Mouse (Mus musculus): ENCODE results near the gene Mrps27. TPM values are rescaled to one million over a fixed set of nuclear protein-coding genes. Genes with fewer than 3 reads are reported as not detected.

The Mrps27 gene
- polyA plus RNA-seq, 1 experiment from 2014 or later: 56.1 TPM

DNA sequence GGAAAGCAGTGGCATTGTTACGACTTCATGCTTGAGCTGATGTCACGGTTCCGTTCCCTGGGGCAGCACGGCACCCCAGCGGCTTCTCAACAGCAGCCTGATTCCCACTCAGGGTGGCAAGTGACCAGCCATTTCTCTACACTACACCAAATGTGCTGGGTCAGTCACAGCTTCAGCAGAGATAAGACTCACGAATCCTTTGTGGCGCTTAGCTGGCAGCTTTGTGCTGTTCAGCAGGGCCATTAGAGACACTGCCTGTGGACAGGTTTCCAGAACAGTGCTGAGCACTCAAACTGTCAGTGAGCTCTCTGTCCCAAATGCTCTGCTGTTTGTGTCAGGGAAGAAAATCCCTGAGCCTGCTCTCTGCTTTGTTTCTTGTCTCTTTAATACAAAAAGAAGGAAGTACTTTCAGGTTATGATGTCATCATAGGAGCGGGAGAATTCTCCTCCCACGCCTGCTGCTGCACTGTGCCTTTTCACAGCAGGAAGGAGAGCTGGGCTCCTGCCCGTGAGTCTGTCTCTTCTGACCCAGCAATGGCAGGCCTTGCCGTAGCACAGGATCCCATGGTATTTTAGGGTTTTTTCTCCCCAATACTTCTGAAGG, 68.0 kb downstream of the Mrps27 start:
- peak overlapping the region; percentile 28; the same call in 1 of the 2 replicates for H3K9ac ChIP-seq (ENCODE audit: low read length)
- ATAC-seq (ENCODE audit: insufficient read depth, low FRiP score): peak; percentile 41; the same call in 1 of the 2 replicates

DNA sequence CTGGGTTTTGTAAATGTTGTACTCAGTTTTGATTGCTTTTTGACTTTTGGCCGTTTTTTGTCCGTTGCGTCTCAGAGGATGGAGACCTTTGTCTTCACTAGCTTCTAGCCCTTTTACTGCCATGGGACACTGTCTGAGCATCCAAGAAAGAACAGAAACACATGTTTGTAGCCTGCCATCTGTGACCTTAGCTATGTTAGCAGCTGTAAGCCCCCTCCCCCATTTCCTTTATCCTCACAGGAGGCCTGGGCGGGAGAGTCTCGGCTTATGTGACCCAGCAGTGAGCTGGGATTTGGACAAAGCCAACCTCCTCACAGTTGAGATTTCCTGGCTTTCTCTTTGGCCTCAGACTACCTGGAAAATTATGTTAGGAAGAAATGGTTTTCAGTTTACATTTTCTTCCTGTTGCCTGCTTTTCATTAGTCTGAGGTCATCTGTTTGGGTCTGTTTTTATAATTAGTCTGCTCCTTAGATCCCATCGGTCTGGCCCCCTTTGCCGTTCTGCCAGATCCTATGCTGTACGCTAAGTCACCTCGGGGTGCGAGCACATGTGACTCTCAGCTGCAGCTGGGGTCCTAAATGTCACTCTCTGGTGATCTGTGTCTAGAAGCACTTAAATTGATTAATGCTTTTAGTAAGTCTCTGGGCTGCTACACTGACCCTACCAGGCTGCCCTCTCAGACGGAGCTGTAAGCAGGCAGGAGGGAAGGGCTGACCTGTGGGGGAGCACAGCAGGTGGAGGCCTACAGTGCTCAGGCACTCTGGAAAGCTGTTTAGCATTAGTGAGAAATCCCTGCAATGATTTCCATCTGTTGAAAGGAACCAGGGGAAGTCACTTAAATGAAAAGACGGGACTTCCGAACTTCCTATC, 69.1 kb downstream of the Mrps27 start:
- ATAC-seq (ENCODE audit: insufficient read depth, low FRiP score): no peak
- Histone ChIP-seq H3K4me3 (replicated peaks; ENCODE audit: low read length) (no peak overlapping the region), H3K4me2 (ENCODE audit: low read depth, low read length) (no peak overlapping the region), H3K4me1 (ENCODE audit: control insufficient read depth, insufficient read depth, low read length) (peaks cover 11% of the 10 kb centered on the region; the same call in 1 of the 2 replicates), H3K9ac (ENCODE audit: low read length) (no peak overlapping the region), H3K9me3 (replicated peaks; ENCODE audit: control insufficient read depth, low read length) (no peaks in the 10 kb centered on the region), H3K27ac (ENCODE audit: low read length) (no peak overlapping the region), H3K27me3 (ENCODE audit: control insufficient read depth, insufficient read depth, low read length) (no peaks in the 10 kb centered on the region), H3K36me3 (ENCODE audit: control insufficient read depth, insufficient read depth, low read length) (0 out of 2 replicates have a peak, but pooled peaks cover 4% of the 10 kb centered on the region)
- WGBS: 56% methylated on average over 13 of the region's 13 CpGs

More for the DNA sequence above, 68.0 kb downstream of the Mrps27 start:
- Histone ChIP-seq H3K4me3 (replicated peaks; ENCODE audit: low read length) (no peak overlapping the region), H3K9me3 (replicated peaks; ENCODE audit: control insufficient read depth, low read length) (no peaks in the 10 kb centered on the region), H3K4me2 (ENCODE audit: low read depth, low read length) (no peak overlapping the region; the same call in 1 of the 2 replicates), H3K27ac (ENCODE audit: low read length) (peak overlapping the region; percentile 65), H3K4me1 (ENCODE audit: control insufficient read depth, insufficient read depth, low read length) (peaks cover 11% of the 10 kb centered on the region; the same call in 1 of the 2 replicates), H3K27me3 (ENCODE audit: control insufficient read depth, insufficient read depth, low read length) (no peaks in the 10 kb centered on the region), H3K36me3 (ENCODE audit: control insufficient read depth, insufficient read depth, low read length) (0 out of 2 replicates have a peak, but pooled peaks cover 4% of the 10 kb centered on the region)
- WGBS: 61% methylated on average over 11 of the region's 11 CpGs

DNA sequence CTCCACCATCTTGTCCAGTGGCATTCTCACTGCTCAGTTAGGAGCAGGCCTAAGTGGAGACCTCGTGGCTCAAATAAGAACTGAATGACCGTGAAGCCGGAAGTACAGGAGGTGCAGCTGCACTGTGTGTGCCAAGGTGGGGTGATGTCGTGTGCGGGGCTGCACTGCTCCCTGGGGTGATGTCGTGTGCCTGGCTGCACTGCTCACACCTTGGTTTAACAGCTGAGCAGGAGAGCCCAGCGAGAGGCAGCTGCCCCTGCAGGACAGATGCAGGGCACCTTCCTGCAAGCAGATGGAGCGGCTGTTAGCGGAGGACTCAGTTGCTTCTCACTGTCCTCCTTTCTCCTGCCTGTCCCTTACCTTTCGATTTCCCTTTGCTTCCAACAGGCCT, 69.8 kb downstream of the Mrps27 start:
- no peak overlapping the region for H3K27ac ChIP-seq (ENCODE audit: low read length)
- peaks cover 11% of the 10 kb centered on the region; the same call in 1 of the 2 replicates for H3K4me1 ChIP-seq (ENCODE audit: control insufficient read depth, insufficient read depth, low read length)
- H3K9me3 ChIP-seq (replicated peaks; ENCODE audit: control insufficient read depth, low read length): no peaks in the 10 kb centered on the region
- WGBS: 53% methylated on average over 10 of the region's 10 CpGs
- no peak overlapping the region for H3K9ac ChIP-seq (ENCODE audit: low read length)
- H3K4me3 ChIP-seq (replicated peaks; ENCODE audit: low read length): no peak overlapping the region
- ATAC-seq (ENCODE audit: insufficient read depth, low FRiP score): no peak
- no peak overlapping the region for H3K4me2 ChIP-seq (ENCODE audit: low read depth, low read length)
- no peaks in the 10 kb centered on the region for H3K27me3 ChIP-seq (ENCODE audit: control insufficient read depth, insufficient read depth, low read length)
- H3K36me3 ChIP-seq (ENCODE audit: control insufficient read depth, insufficient read depth, low read length): 0 out of 2 replicates have a peak, but pooled peaks cover 4% of the 10 kb centered on the region

- Histone ChIP-seq H3K27ac (ENCODE audit: low read length) (no peak overlapping the region), H3K4me3 (replicated peaks; ENCODE audit: low read length) (no peak overlapping the region), H3K4me2 (ENCODE audit: low read depth, low read length) (no peak overlapping the region), H3K9me3 (replicated peaks; ENCODE audit: control insufficient read depth, low read length) (no peaks in the 10 kb centered on the region), H3K27me3 (ENCODE audit: control insufficient read depth, insufficient read depth, low read length) (no peaks in the 10 kb centered on the region), H3K4me1 (ENCODE audit: control insufficient read depth, insufficient read depth, low read length) (peaks cover 11% of the 10 kb centered on the region; the same call in 1 of the 2 replicates), H3K36me3 (ENCODE audit: control insufficient read depth, insufficient read depth, low read length) (0 out of 2 replicates have a peak, but pooled peaks cover 4% of the 10 kb centered on the region), H3K9ac (ENCODE audit: low read length) (no peak overlapping the region)
- ATAC-seq (ENCODE audit: insufficient read depth, low FRiP score): no peak
- WGBS: 75% methylated on average over 9 of the region's 9 CpGs
Observed at GRCm38 (mm10) chr13:99416601-99417000, 72.0 kb downstream of the Mrps27 start.

GRCm38 (mm10) chr13:99423581-99423980, 79.0 kb downstream of the Mrps27 start:
- no peaks in the 10 kb centered on the region for H3K27me3 ChIP-seq (ENCODE audit: control insufficient read depth, insufficient read depth, low read length)
- no peak overlapping the region for H3K4me2 ChIP-seq (ENCODE audit: low read depth, low read length)
- H3K27ac ChIP-seq (ENCODE audit: low read length): no peak overlapping the region
- no peak overlapping the region for H3K4me3 ChIP-seq (replicated peaks; ENCODE audit: low read length)
- H3K4me1 ChIP-seq (ENCODE audit: control insufficient read depth, insufficient read depth, low read length): no peaks in the 10 kb centered on the region
- H3K9ac ChIP-seq (ENCODE audit: low read length): no peak overlapping the region
- 0 out of 2 replicates have a peak, but pooled peaks cover 4% of the 10 kb centered on the region for H3K36me3 ChIP-seq (ENCODE audit: control insufficient read depth, insufficient read depth, low read length)
- ATAC-seq (ENCODE audit: insufficient read depth, low FRiP score): no peak
- WGBS: 77% methylated on average over 13 of the region's 13 CpGs
- no peaks in the 10 kb centered on the region for H3K9me3 ChIP-seq (replicated peaks; ENCODE audit: control insufficient read depth, low read length)

DNA sequence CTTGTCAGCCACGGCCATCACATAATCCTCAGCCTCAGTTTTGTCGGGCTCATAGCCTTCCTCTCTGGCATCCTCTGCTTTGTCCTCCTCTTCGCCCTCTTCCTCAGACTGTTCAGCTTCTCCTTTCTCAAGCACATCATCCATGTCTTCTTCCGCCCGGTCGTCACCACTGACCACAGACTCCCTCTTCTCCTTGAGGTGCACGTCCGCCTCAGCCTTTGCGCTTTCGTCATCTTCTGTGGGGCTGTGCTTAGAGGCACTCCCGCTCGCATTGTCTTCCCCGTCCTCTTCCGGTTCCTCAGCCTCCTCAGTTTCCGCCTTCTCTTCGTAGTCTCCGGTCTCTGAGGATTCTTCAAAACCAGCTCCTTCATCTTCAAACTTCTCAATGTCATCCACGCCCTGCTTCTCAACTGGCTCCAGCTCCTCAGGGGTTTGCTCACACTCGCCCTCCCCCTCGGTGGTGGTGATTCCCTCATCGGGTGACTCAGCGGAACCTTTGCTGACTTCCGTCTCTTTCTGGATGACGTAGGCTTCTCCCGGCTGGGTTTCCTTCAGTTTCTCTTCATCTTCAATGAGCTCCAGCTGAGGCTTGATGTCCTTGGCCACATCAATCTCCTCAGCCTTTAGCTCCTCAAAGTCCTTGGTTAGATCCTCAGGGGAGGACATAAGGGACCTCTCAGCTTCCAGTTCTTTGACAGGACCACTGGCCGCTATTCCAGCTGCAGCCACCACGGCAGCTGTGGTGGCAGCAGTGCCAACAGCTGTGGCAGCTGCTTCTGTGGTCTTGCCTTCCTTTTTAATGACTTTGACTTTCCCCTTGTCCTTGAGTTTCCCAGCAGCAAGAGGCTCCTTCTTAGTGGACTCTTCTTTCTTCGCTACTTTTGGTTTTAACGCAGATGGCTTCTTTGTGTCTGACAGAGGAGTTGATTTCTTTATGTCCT, 88.8 kb downstream of the Mrps27 start:
- H3K36me3 ChIP-seq (ENCODE audit: control insufficient read depth, insufficient read depth, low read length): peaks cover 26% of the 10 kb centered on the region
- no peak overlapping the region for H3K4me2 ChIP-seq (ENCODE audit: low read depth, low read length)
- 91% methylated on average over 29 of the region's 29 CpGs for WGBS
- H3K4me3 ChIP-seq (replicated peaks; ENCODE audit: low read length): no peak overlapping the region
- no peaks in the 10 kb centered on the region for H3K4me1 ChIP-seq (ENCODE audit: control insufficient read depth, insufficient read depth, low read length)
- no peak for ATAC-seq (ENCODE audit: insufficient read depth, low FRiP score)
- H3K27me3 ChIP-seq (ENCODE audit: control insufficient read depth, insufficient read depth, low read length): no peaks in the 10 kb centered on the region
- H3K27ac ChIP-seq (ENCODE audit: low read length): no peak overlapping the region
- H3K9ac ChIP-seq (ENCODE audit: low read length): no peak overlapping the region
- H3K9me3 ChIP-seq (replicated peaks; ENCODE audit: control insufficient read depth, low read length): no peaks in the 10 kb centered on the region

- Histone ChIP-seq H3K4me2 (ENCODE audit: low read depth, low read length) (no peak overlapping the region), H3K9me3 (replicated peaks; ENCODE audit: control insufficient read depth, low read length) (no peaks in the 10 kb centered on the region), H3K27ac (ENCODE audit: low read length) (no peak overlapping the region), H3K27me3 (ENCODE audit: control insufficient read depth, insufficient read depth, low read length) (no peaks in the 10 kb centered on the region), H3K4me3 (replicated peaks; ENCODE audit: low read length) (no peak overlapping the region), H3K36me3 (ENCODE audit: control insufficient read depth, insufficient read depth, low read length) (peaks cover 22% of the 10 kb centered on the region), H3K9ac (ENCODE audit: low read length) (no peak overlapping the region), H3K4me1 (ENCODE audit: control insufficient read depth, insufficient read depth, low read length) (no peaks in the 10 kb centered on the region)
- no peak for ATAC-seq (ENCODE audit: insufficient read depth, low FRiP score)
- WGBS: 94% methylated on average over 9 of the region's 9 CpGs
Observed at GRCm38 (mm10) chr13:99434494-99434893, 89.9 kb downstream of the Mrps27 start.

GRCm38 (mm10) chr13:99437051-99437450, 92.5 kb downstream of the Mrps27 start:
- Histone ChIP-seq H3K4me2 (ENCODE audit: low read depth, low read length) (no peak overlapping the region), H3K36me3 (ENCODE audit: control insufficient read depth, insufficient read depth, low read length) (peaks cover 13% of the 10 kb centered on the region; the same call in 1 of the 2 replicates), H3K27ac (ENCODE audit: low read length) (no peak overlapping the region)

More at GRCm38 (mm10) chr13:99437051-99437450, 92.5 kb downstream of the Mrps27 start:
- Histone ChIP-seq H3K9ac (ENCODE audit: low read length) (no peak overlapping the region), H3K4me1 (ENCODE audit: control insufficient read depth, insufficient read depth, low read length) (no peaks in the 10 kb centered on the region), H3K9me3 (replicated peaks; ENCODE audit: control insufficient read depth, low read length) (no peaks in the 10 kb centered on the region), H3K27me3 (ENCODE audit: control insufficient read depth, insufficient read depth, low read length) (no peaks in the 10 kb centered on the region), H3K4me3 (replicated peaks; ENCODE audit: low read length) (no peak overlapping the region)
- ATAC-seq (ENCODE audit: insufficient read depth, low FRiP score): no peak

All from stomach, embryonic 16.5 days (tissue).